Mouse (Mus musculus): ENCODE results near the gene Fbxl13. TPM values are rescaled to one million over a fixed set of nuclear protein-coding genes. Genes with fewer than 3 reads are reported as not detected.

Gene Fbxl13
- polyA plus RNA-seq (2014; fragmentation: Nextera tagmentation; extraction: Ambion mirVana) = 0.12 TPM in 1 of 2 replicates, not detected in the other

GRCm38 (mm10) chr5:21645439-21646132 lies at the start of gene Fbxl13, which contains the start of gene Armc10:
Gene Fbxl13, minus strand, starts transcription at chr5:21645634.
Gene Armc10, plus strand, starts transcription at chr5:21645813.
- Histone ChIP-seq H3K36me3 (ENCODE audit: control insufficient read depth, insufficient read depth, low read length) (peaks cover 11% of the 10 kb centered on the region; the same call in 1 of the 2 replicates), H3K4me3 (ENCODE audit: low read depth, low read length) (peak within 1 kb of the TSS; percentile 79), H3K27ac (replicated peaks; ENCODE audit: low read depth, low read length) (peak within 1 kb of the TSS; percentile 83), H3K4me2 (ENCODE audit: low read depth, severe bottlenecking) (peak within 1 kb of the TSS; percentile 65), H3K9ac (ENCODE audit: low read length) (peak within 1 kb of the TSS; percentile 82), H3K4me1 (ENCODE audit: control insufficient read depth, insufficient read depth, low read length) (no peaks in the 10 kb centered on the region), H3K27me3 (ENCODE audit: control insufficient read depth, insufficient read depth, low read length) (no peaks in the 10 kb centered on the region), H3K9me3 (ENCODE audit: control insufficient read depth, low read length) (no peaks in the 10 kb centered on the region)
- peak; percentile 88 for DNase-seq (ENCODE audit: low spot score)
- under 1% methylated on average over 37 of the region's 40 CpGs for WGBS
- peak; percentile 96 for ATAC-seq (ENCODE audit: insufficient number of reproducible peaks, low FRiP score, low TSS enrichment, low read depth)

GRCm38 (mm10) chr5:21694854-21695490 lies 49.5 kb upstream of the Fbxl13 start:
- Histone ChIP-seq H3K9ac (ENCODE audit: low read length) (no peak overlapping the region), H3K4me2 (ENCODE audit: low read depth, severe bottlenecking) (no peak overlapping the region), H3K4me1 (ENCODE audit: control insufficient read depth, insufficient read depth, low read length) (no peaks in the 10 kb centered on the region), H3K36me3 (ENCODE audit: control insufficient read depth, insufficient read depth, low read length) (no peaks in the 10 kb centered on the region), H3K4me3 (ENCODE audit: low read depth, low read length) (no peak overlapping the region), H3K27ac (replicated peaks; ENCODE audit: low read depth, low read length) (no peak overlapping the region), H3K9me3 (ENCODE audit: control insufficient read depth, low read length) (no peaks in the 10 kb centered on the region), H3K27me3 (ENCODE audit: control insufficient read depth, insufficient read depth, low read length) (no peaks in the 10 kb centered on the region)
- ATAC-seq (ENCODE audit: insufficient number of reproducible peaks, low FRiP score, low TSS enrichment, low read depth) = no peak
- DNase-seq (ENCODE audit: low spot score) = no peak
- 92% methylated on average over 3 of the region's 3 CpGs for WGBS

GRCm38 (mm10) chr5:21693372-21693870 lies 48.0 kb upstream of the Fbxl13 start:
- Histone ChIP-seq H3K4me1 (ENCODE audit: control insufficient read depth, insufficient read depth, low read length) (no peaks in the 10 kb centered on the region), H3K27me3 (ENCODE audit: control insufficient read depth, insufficient read depth, low read length) (no peaks in the 10 kb centered on the region), H3K4me3 (ENCODE audit: low read depth, low read length) (no peak overlapping the region), H3K9ac (ENCODE audit: low read length) (no peak overlapping the region), H3K4me2 (ENCODE audit: low read depth, severe bottlenecking) (no peak overlapping the region), H3K9me3 (ENCODE audit: control insufficient read depth, low read length) (no peaks in the 10 kb centered on the region), H3K27ac (replicated peaks; ENCODE audit: low read depth, low read length) (no peak overlapping the region), H3K36me3 (ENCODE audit: control insufficient read depth, insufficient read depth, low read length) (no peaks in the 10 kb centered on the region)
- ATAC-seq (ENCODE audit: insufficient number of reproducible peaks, low FRiP score, low TSS enrichment, low read depth) (no peak), DNase-seq (ENCODE audit: low spot score) (no peak)
- 27% methylated on average over 3 of the region's 3 CpGs for WGBS

GRCm38 (mm10) chr5:21692230-21692629 lies 46.8 kb upstream of the Fbxl13 start:
- no peaks in the 10 kb centered on the region for H3K4me1 ChIP-seq (ENCODE audit: control insufficient read depth, insufficient read depth, low read length)
- DNase-seq (ENCODE audit: low spot score) (no peak), ATAC-seq (ENCODE audit: insufficient number of reproducible peaks, low FRiP score, low TSS enrichment, low read depth) (no peak)
- H3K9ac ChIP-seq (ENCODE audit: low read length) = no peak overlapping the region
- WGBS = 94% methylated on average over 5 of the region's 5 CpGs
- no peak overlapping the region for H3K27ac ChIP-seq (replicated peaks; ENCODE audit: low read depth, low read length)
- no peak overlapping the region for H3K4me3 ChIP-seq (ENCODE audit: low read depth, low read length)
- no peaks in the 10 kb centered on the region for H3K36me3 ChIP-seq (ENCODE audit: control insufficient read depth, insufficient read depth, low read length)
- no peaks in the 10 kb centered on the region for H3K9me3 ChIP-seq (ENCODE audit: control insufficient read depth, low read length)
- no peaks in the 10 kb centered on the region for H3K27me3 ChIP-seq (ENCODE audit: control insufficient read depth, insufficient read depth, low read length)
- H3K4me2 ChIP-seq (ENCODE audit: low read depth, severe bottlenecking) = no peak overlapping the region

- no peak overlapping the region for H3K4me2 ChIP-seq (ENCODE audit: low read depth, severe bottlenecking)
- H3K27me3 ChIP-seq (ENCODE audit: control insufficient read depth, insufficient read depth, low read length) = no peaks in the 10 kb centered on the region
- no peak overlapping the region for H3K9ac ChIP-seq (ENCODE audit: low read length)
- 77% methylated on average over 4 of the region's 4 CpGs for WGBS
- no peak overlapping the region for H3K27ac ChIP-seq (replicated peaks; ENCODE audit: low read depth, low read length)
- H3K4me1 ChIP-seq (ENCODE audit: control insufficient read depth, insufficient read depth, low read length) = no peaks in the 10 kb centered on the region
- no peak overlapping the region for H3K4me3 ChIP-seq (ENCODE audit: low read depth, low read length)
- H3K36me3 ChIP-seq (ENCODE audit: control insufficient read depth, insufficient read depth, low read length) = no peaks in the 10 kb centered on the region
- DNase-seq (ENCODE audit: low spot score) (no peak), ATAC-seq (ENCODE audit: insufficient number of reproducible peaks, low FRiP score, low TSS enrichment, low read depth) (no peak)
- H3K9me3 ChIP-seq (ENCODE audit: control insufficient read depth, low read length) = no peaks in the 10 kb centered on the region
Measured at GRCm38 (mm10) chr5:21687042-21687441, 41.6 kb upstream of the Fbxl13 start.

- DNase-seq (ENCODE audit: low spot score) (no peak), ATAC-seq (ENCODE audit: insufficient number of reproducible peaks, low FRiP score, low TSS enrichment, low read depth) (no peak)
- H3K4me3 ChIP-seq (ENCODE audit: low read depth, low read length) = no peak overlapping the region
- H3K27me3 ChIP-seq (ENCODE audit: control insufficient read depth, insufficient read depth, low read length) = no peaks in the 10 kb centered on the region
- no peaks in the 10 kb centered on the region for H3K4me1 ChIP-seq (ENCODE audit: control insufficient read depth, insufficient read depth, low read length)
- no peak overlapping the region for H3K9ac ChIP-seq (ENCODE audit: low read length)
- H3K27ac ChIP-seq (replicated peaks; ENCODE audit: low read depth, low read length) = no peak overlapping the region
- no peak overlapping the region for H3K4me2 ChIP-seq (ENCODE audit: low read depth, severe bottlenecking)
- 79% methylated on average over 10 of the region's 10 CpGs for WGBS
- no peaks in the 10 kb centered on the region for H3K9me3 ChIP-seq (ENCODE audit: control insufficient read depth, low read length)
- H3K36me3 ChIP-seq (ENCODE audit: control insufficient read depth, insufficient read depth, low read length) = no peaks in the 10 kb centered on the region
Measured at GRCm38 (mm10) chr5:21685001-21685400, 39.6 kb upstream of the Fbxl13 start.

- Histone ChIP-seq H3K9me3 (ENCODE audit: control insufficient read depth, low read length) (no peaks in the 10 kb centered on the region), H3K4me1 (ENCODE audit: control insufficient read depth, insufficient read depth, low read length) (no peaks in the 10 kb centered on the region), H3K9ac (ENCODE audit: low read length) (no peak overlapping the region), H3K27me3 (ENCODE audit: control insufficient read depth, insufficient read depth, low read length) (no peaks in the 10 kb centered on the region), H3K27ac (replicated peaks; ENCODE audit: low read depth, low read length) (no peak overlapping the region), H3K36me3 (ENCODE audit: control insufficient read depth, insufficient read depth, low read length) (no peaks in the 10 kb centered on the region), H3K4me3 (ENCODE audit: low read depth, low read length) (no peak overlapping the region), H3K4me2 (ENCODE audit: low read depth, severe bottlenecking) (no peak overlapping the region)
- WGBS = 95% methylated on average over 9 of the region's 9 CpGs
- ATAC-seq (ENCODE audit: insufficient number of reproducible peaks, low FRiP score, low TSS enrichment, low read depth) (no peak), DNase-seq (ENCODE audit: low spot score) (no peak)
Measured at GRCm38 (mm10) chr5:21683811-21684210, 38.4 kb upstream of the Fbxl13 start.

GRCm38 (mm10) chr5:21680940-21681339 lies 35.5 kb upstream of the Fbxl13 start:
- Histone ChIP-seq H3K4me2 (ENCODE audit: low read depth, severe bottlenecking) (no peak overlapping the region), H3K4me3 (ENCODE audit: low read depth, low read length) (no peak overlapping the region), H3K9me3 (ENCODE audit: control insufficient read depth, low read length) (no peaks in the 10 kb centered on the region), H3K9ac (ENCODE audit: low read length) (no peak overlapping the region), H3K27me3 (ENCODE audit: control insufficient read depth, insufficient read depth, low read length) (no peaks in the 10 kb centered on the region), H3K27ac (replicated peaks; ENCODE audit: low read depth, low read length) (no peak overlapping the region), H3K36me3 (ENCODE audit: control insufficient read depth, insufficient read depth, low read length) (no peaks in the 10 kb centered on the region), H3K4me1 (ENCODE audit: control insufficient read depth, insufficient read depth, low read length) (no peaks in the 10 kb centered on the region)
- WGBS = 88% methylated on average over 5 of the region's 5 CpGs
- DNase-seq (ENCODE audit: low spot score) = no peak
- ATAC-seq (ENCODE audit: insufficient number of reproducible peaks, low FRiP score, low TSS enrichment, low read depth) = no peak

Data from limb, embryonic 11.5 days (tissue).